Mouse (Mus musculus): Measurements from ENCODE around the gene Gm5416.
"Not testable (repeated sequence)": the region's sequence is repeated elsewhere in the genome, so short reads cannot be mapped to it uniquely, and the experiment has no call there.

Gene Gm5416

DNA sequence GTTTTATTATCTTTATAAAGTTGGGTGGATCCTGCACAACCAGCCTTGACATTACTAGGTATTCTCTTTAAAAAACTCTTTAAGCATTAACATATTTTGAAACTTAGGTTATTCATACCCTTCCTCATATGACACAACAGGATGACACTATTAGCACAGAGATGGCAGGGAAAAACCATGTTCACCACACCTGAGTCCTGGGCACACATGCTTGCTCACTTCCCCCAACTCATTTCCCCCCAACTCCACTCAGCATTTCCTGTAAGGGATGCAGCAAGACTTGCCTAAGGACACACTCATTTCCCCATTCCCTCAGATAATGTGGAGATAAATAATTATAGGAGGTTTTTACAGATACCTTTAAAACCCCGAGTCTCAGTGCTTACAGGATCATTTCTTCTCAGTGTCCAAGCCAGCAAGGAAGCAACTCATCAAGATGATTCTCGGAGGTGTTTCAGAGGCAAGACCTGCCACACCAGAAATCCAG lies at the start of gene Gm5416:
Gene Gm5416, plus strand, starts transcription at position 437 of the 487 bp plus-strand sequence.
- in situ Hi-C loops (cut with MboI, MseI) = no loop called here

DNA sequence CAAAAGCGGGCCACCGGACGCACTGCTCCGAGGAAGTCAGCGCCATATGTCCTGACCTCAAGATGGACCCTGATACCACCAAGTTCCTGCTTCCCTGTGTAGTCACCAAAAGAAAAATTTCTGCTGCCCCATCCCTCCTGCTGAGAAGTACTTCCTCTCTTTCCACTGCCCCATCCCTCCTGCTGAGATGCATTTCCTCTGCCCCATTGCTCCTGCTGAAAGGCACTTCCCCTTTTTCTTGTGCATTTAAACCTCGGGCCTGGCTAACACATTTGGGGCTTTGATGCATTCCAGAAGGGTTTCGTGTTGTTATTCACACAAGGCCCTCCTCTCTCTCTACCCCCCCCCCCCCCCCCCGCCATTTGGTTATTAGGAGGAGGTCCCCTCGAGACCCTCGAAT lies 42.4 kb upstream of the Gm5416 start:
- in situ Hi-C loops (cut with MboI, MseI) = not testable (repeated sequence)

DNA sequence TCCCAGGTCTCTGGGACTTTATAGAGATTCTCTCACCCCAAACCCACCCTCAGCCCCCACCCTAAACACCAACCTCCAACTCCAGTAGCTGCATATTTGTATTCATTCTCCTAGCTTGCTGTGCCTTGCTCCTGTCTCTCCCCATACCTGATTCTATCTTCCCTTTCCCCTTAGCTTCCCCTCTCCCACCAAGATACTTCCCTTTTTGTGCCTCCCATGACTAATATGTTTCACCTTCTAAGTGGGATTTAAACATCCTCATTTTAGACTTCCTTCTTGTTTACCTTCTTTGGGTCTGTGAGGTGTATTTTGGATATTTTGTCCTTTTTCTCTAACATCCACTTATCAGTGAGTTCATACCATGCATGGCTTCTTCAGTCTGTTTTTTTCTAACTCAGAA lies 34.1 kb upstream of the Gm5416 start:
- in situ Hi-C loops (cut with MboI, MseI) = no loop called here

DNA sequence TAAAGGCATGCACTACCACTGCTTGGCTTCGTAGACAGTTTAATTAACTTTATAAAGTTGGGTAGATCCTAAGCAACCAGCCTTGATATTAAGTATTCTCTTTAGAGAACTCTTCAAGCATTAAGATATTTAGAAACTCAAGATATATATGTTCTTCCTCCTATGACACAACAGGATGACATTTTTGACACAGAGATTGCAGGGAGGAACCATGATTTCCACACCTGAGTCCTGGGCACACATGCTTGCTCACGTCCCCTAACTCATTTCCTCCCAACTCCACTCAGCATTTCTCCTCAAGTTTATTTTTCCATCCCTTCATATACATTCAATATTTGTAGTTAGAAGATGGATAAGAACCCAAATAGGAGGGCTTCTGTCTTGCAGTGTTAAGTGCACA lies 30.3 kb upstream of the Gm5416 start:
- in situ Hi-C loops (cut with MboI, MseI) = no loop called here

GRCm38 (mm10) chr16:36183912-36184311 lies 26.3 kb upstream of the Gm5416 start, which contains the start of gene Gm5483:
Gm5483 (plus strand) TSS chr16:36184212.
- in situ Hi-C loops (cut with MboI, MseI) = not testable (repeated sequence)

DNA sequence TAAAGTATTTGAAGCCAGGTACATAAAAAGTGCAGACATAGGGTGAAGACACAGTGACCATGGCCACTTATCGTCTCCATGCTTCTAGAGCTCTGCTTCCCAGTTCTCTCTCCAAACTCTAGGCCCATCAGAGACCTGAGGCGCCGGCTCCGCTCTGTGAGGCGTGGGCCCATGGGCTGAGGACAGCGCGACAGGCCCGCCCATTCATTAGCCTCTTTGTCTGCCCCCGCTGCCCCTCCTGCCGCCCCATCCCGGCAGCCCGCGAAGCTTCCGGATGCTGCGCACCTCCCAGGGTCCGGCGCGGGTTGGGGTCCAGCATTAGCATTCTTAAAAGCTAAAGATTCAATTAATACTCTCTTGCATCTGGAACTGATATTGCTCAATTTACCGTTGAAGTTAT lies 11.0 kb upstream of the Gm5416 start:
- in situ Hi-C loops (cut with MboI, MseI) = no loop called here

DNA sequence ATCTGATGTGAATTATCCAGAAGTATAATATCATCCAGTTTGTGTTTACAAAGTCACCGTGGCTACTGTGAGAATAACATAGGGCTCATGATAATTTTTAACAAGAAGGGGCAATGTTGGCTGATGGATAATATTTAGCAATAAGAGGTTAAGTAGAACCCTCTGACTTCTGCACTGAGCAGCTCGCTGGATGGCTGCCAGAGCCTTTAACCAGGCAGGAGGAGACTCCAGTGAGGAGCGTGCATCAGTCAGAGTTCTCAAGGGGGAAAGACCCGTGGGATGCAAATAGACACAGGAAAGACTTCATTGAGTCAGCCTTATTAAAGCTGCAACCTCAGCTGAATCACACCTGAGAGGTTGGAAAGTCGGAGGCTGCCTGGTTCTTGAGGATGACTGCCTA lies 6.4 kb upstream of the Gm5416 start:
- in situ Hi-C loops (cut with MboI, MseI) = no loop called here

DNA sequence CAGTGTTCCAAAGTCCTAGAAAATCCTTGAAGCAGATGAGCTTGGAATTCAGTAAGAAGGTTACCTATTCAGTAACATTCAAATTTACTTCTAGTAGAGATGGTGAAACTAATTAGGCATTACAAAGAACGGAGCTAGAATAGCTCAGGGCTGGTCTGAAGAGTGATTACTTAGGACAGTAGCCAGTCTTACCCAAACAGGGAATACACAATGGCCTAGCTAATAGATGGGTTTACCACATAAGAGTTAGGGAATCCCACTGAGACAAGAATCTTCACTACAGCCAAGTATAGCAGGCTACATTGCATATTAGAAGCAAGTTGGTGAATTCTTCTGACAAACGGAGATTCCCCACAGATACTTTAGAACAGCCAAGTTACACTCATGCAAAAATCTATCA lies 4.5 kb upstream of the Gm5416 start:
- in situ Hi-C loops (cut with MboI, MseI) = not testable (repeated sequence)

- in situ Hi-C loops (cut with MboI, MseI) = not testable (repeated sequence)
Measured at GRCm38 (mm10) chr16:36221168-36221567, 11.0 kb downstream of the Gm5416 start, which contains the start of gene 2010005H15Rik. 2010005H15Rik (plus strand) TSS chr16:36221468.

DNA sequence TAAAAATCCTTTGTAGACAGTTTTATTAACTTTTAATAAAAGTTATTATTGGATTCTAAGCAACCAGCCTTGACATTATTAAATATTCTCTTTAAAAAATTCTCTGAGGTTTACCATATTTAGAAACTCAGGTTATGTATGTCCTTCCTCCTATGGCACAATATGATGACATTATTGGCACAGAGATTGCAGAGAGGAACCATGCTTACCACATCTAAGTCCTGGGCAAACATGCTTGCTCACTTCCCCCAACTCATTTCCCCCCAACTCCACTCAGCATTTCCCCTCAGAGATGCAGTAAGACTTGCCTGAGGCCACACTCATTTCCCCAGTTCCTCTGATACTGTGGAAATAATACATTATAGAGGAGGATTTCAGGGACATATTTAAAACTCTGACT lies 50.4 kb downstream of the Gm5416 start:
- in situ Hi-C loops (cut with MboI, MseI) = not testable (repeated sequence)

Data from T-helper 1 cell (primary cell).